Mouse (Mus musculus) lung, embryonic 16.5 days (tissue): ENCODE data around the gene Slc7a15. TPM values are rescaled to one million over a fixed set of nuclear protein-coding genes. Genes with fewer than 3 reads are reported as not detected.

ENCODE experiments used
- ATAC-seq: fragments of 200-750 bp; cut with Nextera tagmentation; 2 replicates; pipeline ENCODE4 v1.8.0; 2017; ENCODE audit warnings: low read depth, mild to moderate bottlenecking, moderate library complexity
- H3K27ac ChIP-seq: fragments of 300-500 bp; sonication (generic); 2 replicates; pipeline ENCODE4 v1.5.1; 2014; ENCODE audit warnings: mild to moderate bottlenecking, control low read depth, low read length
- H3K27me3 ChIP-seq: fragments of 300-500 bp; sonication (generic); 2 replicates; pipeline ENCODE4 v1.6.1; 2014; ENCODE audit warnings: low read depth, low read length, mixed read lengths; ENCODE audit not compliant: control insufficient read depth, insufficient read depth
- H3K36me3 ChIP-seq: fragments of 300-500 bp; sonication (generic); 2 replicates; pipeline ENCODE4 v1.6.1; 2014; ENCODE audit warnings: low read length; ENCODE audit not compliant: control insufficient read depth, insufficient read depth
- H3K4me1 ChIP-seq: fragments of 300-500 bp; sonication (generic); replicated peaks from 2 replicates; pipeline ENCODE4 v1.6.1; 2014; ENCODE audit warnings: low read length, mixed read lengths; ENCODE audit not compliant: control insufficient read depth, insufficient read depth
- H3K4me2 ChIP-seq: fragments of 300-500 bp; sonication (generic); 2 replicates; pipeline ENCODE4 v1.6.1; 2014; ENCODE audit warnings: low read depth, low read length, control low read depth
- H3K4me3 ChIP-seq: fragments of 300-500 bp; sonication (generic); 2 replicates; pipeline ENCODE4 v1.5.1; 2014; ENCODE audit warnings: mild to moderate bottlenecking, low read length, control low read depth
- H3K9ac ChIP-seq: fragments of 300-500 bp; sonication (generic); 2 replicates; pipeline ENCODE4 v1.6.1; 2014; ENCODE audit warnings: low read length, control low read depth
- H3K9me3 ChIP-seq: fragments of 300-500 bp; sonication (generic); 2 replicates; pipeline ENCODE4 v1.6.1; 2016; ENCODE audit warnings: low read length; ENCODE audit not compliant: control insufficient read depth
- WGBS: fragments of 180-500 bp; shearing (Covaris S2); extraction: QIAGEN DNeasy Blood & Tissue Kit; methylation state at CpG from one replicate; pipeline ENCODE4 v1.1.7; 2014; 5-methylcytosine and 5-hydroxymethylcytosine counted together
- polyA plus RNA-seq: library from polyadenylated mRNA; unstranded; fragments of >200 nt; fragmentation: Nextera tagmentation; extraction: Ambion mirVana; gene quantifications from 2 replicates; pipeline ENCODE4 v1.2.1, GENCODE M21; 2015

Slc7a15 gene
- polyA plus RNA-seq, 1 experiment from 2014 or later: not detected

DNA sequence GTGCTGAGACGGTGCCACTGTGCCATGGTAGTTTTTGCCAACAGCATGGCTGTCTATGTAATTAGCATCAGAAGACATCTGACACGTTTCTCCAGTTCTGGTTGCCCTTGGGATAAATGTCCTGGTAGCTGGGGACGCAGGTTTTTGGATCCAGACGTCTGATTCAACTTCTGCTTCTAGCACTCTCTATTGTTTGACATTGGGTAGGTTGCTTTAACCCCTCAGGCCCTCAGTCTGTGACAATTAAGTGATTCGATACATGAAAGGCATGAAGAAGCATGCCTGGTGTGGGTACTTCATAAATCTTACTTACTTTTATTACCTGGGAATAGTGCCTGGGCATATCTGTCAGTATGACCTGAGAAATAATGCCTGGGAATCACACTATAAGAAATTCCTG, 74.8 kb downstream of the Slc7a15 start:
- no peak for ATAC-seq
- Histone ChIP-seq H3K4me2 (no peak overlapping the region), H3K36me3 (no peaks in the 10 kb centered on the region), H3K27ac (no peak overlapping the region), H3K4me1 (peaks cover 3% of the 10 kb centered on the region), H3K27me3 (no peaks in the 10 kb centered on the region), H3K9me3 (no peaks in the 10 kb centered on the region), H3K9ac (no peak overlapping the region), H3K4me3 (no peak overlapping the region)
- WGBS: 59% methylated on average over 5 of the region's 5 CpGs

DNA sequence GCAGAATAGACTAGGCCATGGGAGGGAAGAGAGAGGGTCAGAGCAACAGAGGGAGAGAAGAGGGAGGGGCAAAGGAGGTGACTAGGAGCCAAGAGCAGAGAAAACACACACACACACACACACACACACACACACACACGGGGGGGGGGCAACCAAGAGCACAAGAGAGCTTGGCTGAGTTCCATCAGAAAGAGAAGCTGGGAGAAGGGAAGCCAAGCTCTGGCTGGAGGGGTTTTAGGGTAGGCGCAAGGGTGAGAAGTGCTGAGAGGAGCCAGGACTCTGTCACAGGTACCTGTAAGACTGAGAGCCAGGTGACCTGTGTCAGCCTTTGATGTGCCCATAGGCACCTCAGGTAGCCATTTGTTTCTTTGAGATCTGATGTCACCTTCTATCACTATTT, 76.2 kb downstream of the Slc7a15 start:
- Histone ChIP-seq H3K9ac (no peak overlapping the region), H3K9me3 (no peaks in the 10 kb centered on the region), H3K4me3 (no peak overlapping the region), H3K36me3 (no peaks in the 10 kb centered on the region), H3K4me2 (no peak overlapping the region), H3K27me3 (no peaks in the 10 kb centered on the region), H3K4me1 (peaks cover 3% of the 10 kb centered on the region), H3K27ac (no peak overlapping the region)
- peak; percentile 24; the same call in 1 of the 2 replicates for ATAC-seq
- 35% methylated on average over 2 of the region's 2 CpGs for WGBS

DNA sequence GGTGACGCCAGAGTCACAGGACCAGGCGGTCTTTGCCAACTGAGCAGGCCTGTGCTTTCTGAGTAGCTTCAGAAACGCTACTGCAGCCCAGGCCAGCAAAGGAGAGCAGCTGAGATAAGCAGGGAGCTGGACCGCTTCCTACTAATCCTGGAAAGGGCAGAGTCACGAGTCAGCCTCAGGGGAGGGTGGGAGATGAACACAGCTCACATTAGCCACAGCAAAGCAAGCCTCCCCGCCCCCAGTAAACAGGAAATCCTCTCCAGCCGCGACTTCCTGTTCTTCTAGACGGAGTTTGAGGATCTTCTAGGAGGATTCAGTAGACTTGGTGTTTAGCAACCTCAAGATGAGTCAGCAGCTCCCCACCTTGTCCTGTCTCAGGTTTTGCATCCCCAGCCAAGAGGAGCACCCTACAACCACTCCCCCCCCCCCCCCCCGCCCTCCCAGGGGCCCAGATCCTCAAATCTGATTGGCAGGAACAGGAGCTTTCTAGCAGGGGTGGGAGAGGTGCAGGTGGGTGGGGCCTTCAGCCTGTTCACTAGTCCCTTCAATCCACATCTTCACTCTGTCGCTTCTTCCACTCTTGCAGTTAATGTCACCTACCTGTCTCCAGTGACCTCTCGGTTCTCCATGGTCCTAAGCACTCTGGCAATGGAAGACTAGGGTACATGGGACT, 77.4 kb downstream of the Slc7a15 start:
- Histone ChIP-seq H3K36me3 (no peaks in the 10 kb centered on the region), H3K4me2 (no peak overlapping the region), H3K4me1 (peaks cover 3% of the 10 kb centered on the region), H3K9ac (no peak overlapping the region), H3K4me3 (no peak overlapping the region), H3K27me3 (no peaks in the 10 kb centered on the region), H3K27ac (no peak overlapping the region), H3K9me3 (no peaks in the 10 kb centered on the region)
- peak; percentile 86 for ATAC-seq
- WGBS: 29% methylated on average over 11 of the region's 12 CpGs

- 47% methylated on average over 12 of the region's 12 CpGs for WGBS
- Histone ChIP-seq H3K4me2 (no peak overlapping the region), H3K27ac (no peak overlapping the region)
Measured at GRCm38 (mm10) chr12:8519431-8520160, 79.3 kb downstream of the Slc7a15 start.

DNA sequence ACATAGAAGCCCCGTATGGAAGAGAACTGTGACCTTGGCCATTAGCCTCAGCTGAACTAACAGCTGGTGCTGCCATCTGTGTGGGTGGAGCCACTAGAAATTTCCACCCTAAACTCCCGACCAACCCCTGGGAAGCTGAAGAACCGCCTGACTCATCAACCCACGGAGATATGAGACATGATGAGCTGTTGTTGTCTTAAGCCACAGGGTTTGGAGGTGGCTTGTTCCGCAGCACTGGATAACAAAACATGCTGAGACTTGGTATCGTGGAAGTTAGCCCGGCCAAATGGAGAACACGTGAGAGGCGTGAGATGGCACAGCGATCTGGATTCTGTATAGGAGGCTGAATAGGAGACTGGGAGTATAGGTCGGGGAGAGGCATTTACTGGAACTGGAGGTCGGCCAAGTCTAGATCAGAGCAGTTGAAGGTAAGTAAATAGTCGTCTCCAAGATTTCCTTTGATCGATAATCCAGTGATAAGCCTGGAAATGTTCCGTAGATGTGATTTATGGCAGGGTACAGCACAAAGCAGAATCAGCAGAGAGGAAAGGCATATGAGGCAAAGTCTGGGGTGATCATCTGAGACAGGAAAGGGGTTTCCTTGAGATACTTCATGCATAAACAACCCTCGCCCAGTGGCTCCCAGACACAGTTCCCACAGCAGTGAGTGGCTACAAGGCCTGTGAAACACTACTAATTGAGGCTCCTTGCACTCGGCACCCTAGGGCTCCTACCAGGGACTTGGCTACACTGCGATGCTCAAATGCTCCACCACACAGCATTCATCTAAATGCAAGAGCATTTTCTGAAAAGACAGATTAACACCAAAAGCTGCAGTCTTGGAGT, 87.6 kb downstream of the Slc7a15 start:
- Histone ChIP-seq H3K9me3 (no peaks in the 10 kb centered on the region), H3K4me2 (no peak overlapping the region), H3K27ac (no peak overlapping the region), H3K36me3 (no peaks in the 10 kb centered on the region), H3K9ac (no peak overlapping the region), H3K4me1 (no peaks in the 10 kb centered on the region; the same call in 1 of the 2 replicates), H3K27me3 (no peaks in the 10 kb centered on the region), H3K4me3 (no peak overlapping the region)
- WGBS: 49% methylated on average over 18 of the region's 18 CpGs
- no peak for ATAC-seq

More at GRCm38 (mm10) chr12:8519431-8520160, 79.3 kb downstream of the Slc7a15 start:
- no peak overlapping the region for H3K4me3 ChIP-seq
- H3K4me1 ChIP-seq: peaks cover 3% of the 10 kb centered on the region
- H3K9me3 ChIP-seq: no peaks in the 10 kb centered on the region
- H3K36me3 ChIP-seq: no peaks in the 10 kb centered on the region
- H3K9ac ChIP-seq: no peak overlapping the region
- H3K27me3 ChIP-seq: no peaks in the 10 kb centered on the region
- no peak for ATAC-seq

DNA sequence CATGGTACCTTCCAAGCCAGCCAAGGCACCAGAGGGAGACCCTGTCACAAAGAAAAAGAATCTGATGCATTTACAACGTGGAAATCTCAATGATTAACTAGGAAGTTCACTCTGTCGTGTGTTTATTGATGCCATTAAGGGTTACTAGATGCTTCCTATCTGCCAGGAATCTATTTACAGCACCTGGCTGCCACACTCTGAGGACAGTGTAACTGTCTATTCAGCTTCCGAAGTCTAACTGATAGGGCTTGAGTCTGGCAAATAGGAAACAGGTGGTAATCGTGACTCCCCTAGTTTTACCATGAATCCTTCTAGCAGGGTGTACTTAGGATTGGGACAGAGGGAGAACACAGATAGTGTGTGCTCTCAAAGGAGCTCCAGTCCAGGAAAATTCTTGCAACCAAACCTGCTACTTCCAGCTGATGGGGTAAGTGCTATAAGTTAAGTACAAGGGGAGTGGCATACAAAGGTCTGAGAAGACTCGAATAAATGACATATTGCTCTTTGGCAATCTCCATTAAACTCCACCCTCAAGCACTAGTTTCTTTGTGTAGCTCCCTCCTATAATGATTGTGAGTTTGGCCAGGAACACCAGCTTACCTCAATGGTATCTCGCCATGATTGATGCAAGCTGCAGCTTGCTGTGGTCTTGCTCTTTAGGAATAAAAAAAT, 88.4 kb downstream of the Slc7a15 start:
- Histone ChIP-seq H3K4me1 (no peaks in the 10 kb centered on the region; the same call in 1 of the 2 replicates), H3K36me3 (no peaks in the 10 kb centered on the region), H3K9ac (no peak overlapping the region), H3K4me2 (no peak overlapping the region), H3K27me3 (no peaks in the 10 kb centered on the region), H3K27ac (no peak overlapping the region), H3K4me3 (no peak overlapping the region), H3K9me3 (no peaks in the 10 kb centered on the region)
- ATAC-seq: no peak
- WGBS: 60% methylated on average over 6 of the region's 6 CpGs

GRCm38 (mm10) chr12:8509693-8510092, 89.2 kb downstream of the Slc7a15 start:
- no peak overlapping the region for H3K9ac ChIP-seq
- H3K9me3 ChIP-seq: no peaks in the 10 kb centered on the region
- no peak overlapping the region for H3K4me2 ChIP-seq
- peak; percentile 58 for ATAC-seq
- H3K27me3 ChIP-seq: no peaks in the 10 kb centered on the region
- H3K36me3 ChIP-seq: no peaks in the 10 kb centered on the region
- no peak overlapping the region for H3K4me3 ChIP-seq
- no peaks in the 10 kb centered on the region; the same call in 1 of the 2 replicates for H3K4me1 ChIP-seq
- WGBS: 50% methylated on average over 5 of the region's 5 CpGs
- H3K27ac ChIP-seq: no peak overlapping the region

DNA sequence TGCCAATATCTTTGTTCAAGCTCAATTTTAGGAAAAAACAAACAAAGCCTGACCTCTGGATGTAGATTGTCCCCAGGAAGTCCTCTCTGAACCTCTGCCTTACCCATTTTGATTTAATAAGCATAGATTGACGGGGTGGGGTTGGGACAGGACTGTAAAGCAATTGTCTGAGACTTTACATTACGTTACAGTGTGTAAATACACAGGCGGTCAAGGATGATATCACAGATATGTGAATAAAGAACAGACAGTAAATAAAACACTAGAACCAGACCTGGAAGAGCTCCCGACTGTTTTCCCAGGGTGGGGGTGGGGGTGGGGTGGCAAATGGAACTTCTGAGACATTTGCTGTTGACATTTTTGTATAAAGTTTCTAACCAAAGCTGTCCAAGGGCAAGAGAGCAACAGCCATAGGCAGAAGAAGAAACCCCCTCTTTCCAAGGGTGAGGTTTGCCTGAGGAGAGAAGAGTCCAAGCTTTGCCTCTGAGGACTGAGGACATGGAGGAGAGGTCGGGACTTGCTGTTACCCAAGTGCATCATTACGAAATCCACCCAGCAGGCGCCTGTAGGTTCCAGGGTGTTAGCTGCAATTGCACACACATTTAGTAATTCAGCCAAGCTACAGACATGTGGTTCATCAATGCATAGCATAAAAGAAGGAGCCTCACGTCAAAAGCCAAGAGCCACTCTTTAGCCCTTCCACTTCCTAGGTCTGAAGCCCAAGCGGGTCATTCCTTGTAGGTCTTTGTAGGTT, 91.7 kb downstream of the Slc7a15 start:
- Histone ChIP-seq H3K27me3 (no peaks in the 10 kb centered on the region), H3K4me1 (no peaks in the 10 kb centered on the region; the same call in 1 of the 2 replicates), H3K9me3 (no peaks in the 10 kb centered on the region), H3K36me3 (no peaks in the 10 kb centered on the region), H3K4me2 (no peak overlapping the region), H3K9ac (no peak overlapping the region), H3K27ac (no peak overlapping the region), H3K4me3 (no peak overlapping the region)
- 46% methylated on average over 9 of the region's 9 CpGs for WGBS
- ATAC-seq: peak; percentile 65
